Mouse (Mus musculus) liver, embryonic 13.5 days (tissue): ENCODE data around the gene Sar1a. TPM values are rescaled to one million over a fixed set of nuclear protein-coding genes. Genes with fewer than 3 reads are reported as not detected.

Experiments used
- ATAC-seq: fragments of 200-750 bp; cut with Nextera tagmentation; 2 replicates; pipeline ENCODE4 v1.8.0; 2017; ENCODE audit warnings: low read depth, mild to moderate bottlenecking, moderate number of reproducible peaks, moderate library complexity
- DNase-seq: peaks from one replicate; pipeline ENCODE4 v3.0.0; 2022
- H3K27ac ChIP-seq: fragments of 300-500 bp; sonication (generic); 2 replicates; pipeline ENCODE4 v1.5.1; 2015; ENCODE audit warnings: moderate library complexity, mild to moderate bottlenecking, inconsistent platforms
- H3K27me3 ChIP-seq: fragments of 300-500 bp; sonication (generic); 2 replicates; pipeline ENCODE4 v1.6.1; 2015; ENCODE audit warnings: mild to moderate bottlenecking, inconsistent platforms
- H3K36me3 ChIP-seq: fragments of 300-500 bp; sonication (generic); 2 replicates; pipeline ENCODE4 v1.6.1; 2015; ENCODE audit warnings: mild to moderate bottlenecking, inconsistent platforms
- H3K4me1 ChIP-seq: fragments of 300-500 bp; sonication (generic); replicated peaks from 2 replicates; pipeline ENCODE4 v1.6.1; 2015; ENCODE audit warnings: inconsistent platforms
- H3K4me2 ChIP-seq: fragments of 300-500 bp; sonication (generic); 2 replicates; pipeline ENCODE4 v1.6.1; 2015; ENCODE audit warnings: inconsistent platforms, mild to moderate bottlenecking, moderate library complexity
- H3K4me3 ChIP-seq: fragments of 300-500 bp; sonication (generic); replicated peaks from 2 replicates; pipeline ENCODE4 v1.5.1; 2015; ENCODE audit warnings: mild to moderate bottlenecking, inconsistent platforms
- H3K9ac ChIP-seq: fragments of 300-500 bp; sonication (generic); 2 replicates; pipeline ENCODE4 v1.6.1; 2015; ENCODE audit warnings: mild to moderate bottlenecking, inconsistent platforms
- H3K9me3 ChIP-seq: fragments of 300-500 bp; sonication (generic); replicated peaks from 2 replicates; pipeline ENCODE4 v1.6.1; 2016; ENCODE audit warnings: inconsistent platforms
- WGBS: fragments of 180-500 bp; shearing (Covaris S2); methylation state at CpG from one replicate; pipeline ENCODE4 v1.1.7; 2015; ENCODE audit not compliant: insufficient replicate concordance; 5-methylcytosine and 5-hydroxymethylcytosine counted together
- polyA plus RNA-seq: library from polyadenylated mRNA; unstranded; fragments of >200 nt; fragmentation: Nextera tagmentation; extraction: Ambion mirVana; gene quantifications from 2 replicates; pipeline ENCODE4 v1.2.1, GENCODE M21; 2015

Gene Sar1a
- polyA plus RNA-seq, 1 experiment from 2014 or later = 89.1 TPM

DNA sequence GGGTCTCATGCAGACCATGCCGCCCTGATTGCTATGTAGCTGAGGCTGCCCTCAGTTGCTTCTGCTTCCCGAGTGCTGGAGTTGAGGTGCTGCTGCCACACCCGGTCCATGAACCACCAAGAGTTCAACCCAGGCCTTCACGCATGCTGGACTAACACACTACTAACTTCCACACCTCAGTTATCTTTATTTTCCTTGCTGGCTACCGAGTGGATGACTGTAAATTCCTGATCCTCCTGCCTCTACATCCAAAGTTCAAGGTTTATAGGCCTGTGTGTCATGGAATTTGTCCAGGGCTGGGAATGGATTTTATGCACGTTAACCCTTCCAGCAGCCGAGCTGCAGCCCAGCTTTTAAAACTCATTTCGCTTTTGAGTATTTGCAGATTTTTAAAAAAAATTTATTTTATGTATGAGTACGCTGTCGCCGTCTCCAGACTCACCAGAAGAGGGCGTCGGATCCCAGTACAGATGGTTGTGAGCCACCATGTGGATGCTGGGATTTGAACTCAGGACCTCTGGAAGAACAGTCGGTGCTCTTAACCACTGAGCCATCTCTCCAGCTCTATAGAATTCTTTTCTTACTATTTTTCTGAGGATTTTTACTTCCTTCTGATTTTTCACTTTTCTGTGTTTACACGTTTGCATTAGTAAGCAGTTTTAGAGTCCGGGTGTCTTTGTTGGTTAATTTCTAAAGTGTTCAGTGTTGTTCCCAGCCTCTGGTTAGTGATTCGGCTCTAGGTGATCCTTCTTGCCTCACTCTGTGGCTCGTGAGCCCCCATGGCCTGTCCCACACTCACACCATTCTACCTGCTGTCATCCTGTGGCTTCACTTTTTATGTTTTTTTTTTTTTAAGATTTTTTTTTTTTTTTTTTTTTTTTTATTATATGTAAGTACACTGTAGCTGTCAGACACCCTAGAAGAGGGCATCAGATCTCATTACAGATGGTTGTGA is 22.9 kb upstream of the Sar1a start:
- no peak for ATAC-seq
- Histone ChIP-seq H3K36me3 (peaks cover 65% of the 10 kb centered on the region), H3K27me3 (no peaks in the 10 kb centered on the region), H3K4me1 (0 out of 2 replicates have a peak, but pooled peaks cover 4% of the 10 kb centered on the region), H3K4me3 (no peak overlapping the region), H3K4me2 (no peak overlapping the region), H3K9me3 (no peaks in the 10 kb centered on the region), H3K27ac (no peak overlapping the region), H3K9ac (no peak overlapping the region)
- 72% methylated on average over 18 of the region's 18 CpGs for WGBS
- DNase-seq = no peak

DNA sequence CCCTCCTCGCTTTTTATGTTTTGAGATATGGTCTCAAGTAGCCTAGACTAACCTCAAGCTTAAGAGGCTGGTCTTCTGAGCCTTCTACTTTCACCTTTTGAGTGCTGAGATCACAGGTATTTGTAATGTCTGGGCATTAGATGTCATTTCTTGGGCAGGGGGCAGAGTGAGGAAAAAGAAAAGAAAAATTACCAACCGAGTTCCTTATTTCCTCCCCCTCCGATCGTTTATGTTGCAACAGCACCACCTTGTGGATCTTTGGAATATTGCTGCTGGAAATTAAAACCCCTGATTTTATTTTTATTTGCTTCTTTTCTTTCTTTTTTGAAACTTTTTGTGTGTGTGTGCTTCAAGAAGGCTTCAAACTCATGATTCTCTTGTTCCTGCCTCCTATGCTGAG is 22.1 kb upstream of the Sar1a start:
- no peak overlapping the region for H3K4me2 ChIP-seq
- WGBS = 25% methylated on average over 4 of the region's 4 CpGs
- no peak overlapping the region for H3K9ac ChIP-seq
- no peak overlapping the region for H3K4me3 ChIP-seq
- H3K27me3 ChIP-seq = no peaks in the 10 kb centered on the region
- ATAC-seq (no peak), DNase-seq (no peak)
- H3K27ac ChIP-seq = no peak overlapping the region
- H3K36me3 ChIP-seq = peaks cover 65% of the 10 kb centered on the region
- 0 out of 2 replicates have a peak, but pooled peaks cover 4% of the 10 kb centered on the region for H3K4me1 ChIP-seq
- H3K9me3 ChIP-seq = no peaks in the 10 kb centered on the region

DNA sequence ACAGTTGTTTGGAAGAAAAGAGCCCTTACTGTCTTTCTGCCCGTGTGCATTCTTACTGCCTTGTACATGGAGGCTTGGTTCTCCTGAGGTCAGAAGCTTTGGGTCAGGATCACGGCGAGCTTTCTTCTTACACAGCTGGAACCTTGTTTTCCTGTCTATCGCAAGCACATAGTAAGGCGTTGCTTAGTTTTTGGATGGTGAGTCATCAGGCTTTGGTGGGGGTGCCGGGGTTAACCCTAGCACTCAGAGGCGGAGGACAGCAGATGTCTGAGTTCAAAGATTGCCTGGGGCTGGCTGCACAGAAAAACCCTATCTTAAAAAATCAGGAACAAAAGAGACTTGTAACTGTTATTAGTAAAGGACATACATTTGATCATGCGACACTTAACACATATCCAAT is 18.2 kb upstream of the Sar1a start:
- peaks cover 74% of the 10 kb centered on the region for H3K36me3 ChIP-seq

DNA sequence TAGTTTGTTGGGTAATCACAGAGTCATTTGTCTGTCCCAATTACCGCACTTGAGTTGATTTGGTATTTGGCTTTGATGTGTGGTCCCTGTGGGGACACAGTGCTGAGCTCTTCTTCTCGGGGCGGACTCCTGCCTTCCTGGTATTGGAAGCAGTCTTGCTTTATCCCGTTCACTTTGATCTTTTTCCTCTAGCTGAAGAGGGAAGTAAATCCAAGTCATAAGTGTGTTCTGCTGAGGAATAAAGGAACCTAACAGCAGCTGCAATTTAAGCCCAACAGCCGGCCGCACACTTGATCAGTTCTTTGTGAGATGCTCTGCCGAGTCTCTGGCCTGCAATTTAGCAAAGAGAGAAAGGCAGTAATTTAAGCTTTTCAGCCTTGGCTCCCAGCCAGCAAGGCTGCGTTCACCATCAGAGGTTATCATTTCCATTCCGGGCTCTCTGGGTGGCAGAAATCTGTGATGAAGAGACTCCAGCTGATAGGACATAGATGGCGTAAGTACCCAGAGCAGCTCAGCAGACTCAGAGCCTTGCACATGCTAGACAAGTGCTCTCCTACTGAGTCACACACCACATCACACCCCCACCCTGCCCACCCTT is 17.6 kb upstream of the Sar1a start:
- 72% methylated on average over 10 of the region's 10 CpGs for WGBS
- no peak overlapping the region for H3K27ac ChIP-seq
- ATAC-seq = no peak
- no peak overlapping the region for H3K4me2 ChIP-seq
- no peak for DNase-seq
- H3K36me3 ChIP-seq = peaks cover 74% of the 10 kb centered on the region
- H3K4me3 ChIP-seq = no peak overlapping the region
- H3K9me3 ChIP-seq = no peaks in the 10 kb centered on the region
- no peaks in the 10 kb centered on the region for H3K27me3 ChIP-seq
- H3K9ac ChIP-seq = no peak overlapping the region
- no peaks in the 10 kb centered on the region for H3K4me1 ChIP-seq

More for the DNA sequence above, 18.2 kb upstream of the Sar1a start:
- H3K27ac ChIP-seq = no peak overlapping the region
- 75% methylated on average over 8 of the region's 8 CpGs for WGBS
- no peaks in the 10 kb centered on the region for H3K9me3 ChIP-seq
- no peak overlapping the region for H3K4me3 ChIP-seq
- ATAC-seq = no peak
- no peaks in the 10 kb centered on the region for H3K27me3 ChIP-seq
- H3K4me1 ChIP-seq = no peaks in the 10 kb centered on the region
- no peak overlapping the region for H3K9ac ChIP-seq
- no peak overlapping the region for H3K4me2 ChIP-seq
- DNase-seq = no peak

DNA sequence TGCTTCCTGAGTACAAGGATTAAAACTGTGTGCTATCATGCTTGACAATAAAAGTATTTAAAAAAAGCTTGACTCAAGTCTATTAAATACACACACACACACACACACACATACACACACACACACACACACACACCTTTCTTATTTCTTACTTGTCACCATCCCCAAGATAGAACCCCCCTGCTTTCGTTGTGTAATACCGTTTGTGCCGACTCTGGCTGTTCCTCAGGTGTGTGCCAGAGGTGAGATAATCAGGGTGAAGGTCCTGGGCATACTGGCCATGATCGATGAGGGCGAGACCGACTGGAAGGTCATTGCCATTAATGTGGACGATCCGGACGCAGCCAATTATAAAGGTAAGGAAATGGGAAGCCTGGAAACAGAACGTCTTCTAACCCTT is 15.0 kb upstream of the Sar1a start:
- DNase-seq (no peak), ATAC-seq (no peak)
- Histone ChIP-seq H3K9me3 (no peaks in the 10 kb centered on the region), H3K27me3 (no peaks in the 10 kb centered on the region), H3K36me3 (peaks cover 83% of the 10 kb centered on the region), H3K4me1 (peaks cover 11% of the 10 kb centered on the region), H3K4me2 (no peak overlapping the region), H3K27ac (no peak overlapping the region), H3K4me3 (no peak overlapping the region), H3K9ac (no peak overlapping the region)
- 79% methylated on average over 10 of the region's 10 CpGs for WGBS

DNA sequence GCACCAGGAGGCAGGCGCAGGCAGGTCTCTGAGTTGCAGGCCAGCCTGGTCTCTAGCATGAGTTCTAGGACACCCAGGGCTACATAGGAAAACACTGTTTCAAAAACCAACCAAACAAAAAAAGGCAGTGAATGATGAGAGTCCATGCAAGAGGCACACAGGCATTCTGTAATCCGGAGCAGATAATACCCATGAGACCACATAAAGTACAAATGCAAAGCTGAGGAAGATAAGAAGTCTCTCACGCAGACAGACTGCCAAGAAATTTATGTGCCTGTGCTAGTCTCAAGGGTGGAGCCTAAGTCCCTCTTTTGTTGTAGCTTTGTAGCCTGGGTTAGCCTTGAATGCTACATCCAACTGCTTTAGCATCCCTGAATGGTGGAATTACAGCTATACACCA is 14.4 kb upstream of the Sar1a start:
- no peak for DNase-seq
- Histone ChIP-seq H3K27ac (no peak overlapping the region), H3K9me3 (no peaks in the 10 kb centered on the region), H3K4me2 (no peak overlapping the region), H3K4me1 (peaks cover 16% of the 10 kb centered on the region), H3K27me3 (no peaks in the 10 kb centered on the region), H3K4me3 (no peak overlapping the region), H3K36me3 (peaks cover 83% of the 10 kb centered on the region), H3K9ac (no peak overlapping the region)
- no peak for ATAC-seq
- whole genome bisulfite sequencing = 68% methylated on average over 3 of the region's 3 CpGs

DNA sequence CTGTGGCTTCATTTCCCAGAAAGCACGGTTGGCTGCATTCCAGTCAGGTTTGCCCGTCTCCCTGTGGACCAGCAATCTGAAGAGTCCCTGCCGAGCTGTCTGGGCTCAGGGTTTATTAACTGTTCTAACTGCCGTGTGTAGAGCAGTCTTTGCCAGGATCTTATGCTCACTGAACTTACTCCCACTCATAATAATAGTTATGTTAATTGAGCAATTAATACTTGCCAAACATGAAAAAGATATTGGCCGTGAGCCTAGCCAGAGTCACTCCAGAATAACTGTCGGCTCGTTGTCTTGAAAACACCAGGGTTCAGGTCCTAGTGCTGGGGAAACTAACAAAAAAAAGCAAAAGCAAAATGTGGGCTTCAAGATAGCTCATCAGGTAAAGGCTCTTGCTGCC is 10.8 kb upstream of the Sar1a start:
- no peak overlapping the region for H3K9ac ChIP-seq
- H3K4me1 ChIP-seq = peaks cover 16% of the 10 kb centered on the region
- WGBS = 87% methylated on average over 7 of the region's 7 CpGs
- H3K4me2 ChIP-seq = no peak overlapping the region
- ATAC-seq (no peak), DNase-seq (no peak)
- no peaks in the 10 kb centered on the region for H3K27me3 ChIP-seq
- H3K9me3 ChIP-seq = no peaks in the 10 kb centered on the region
- peaks cover 80% of the 10 kb centered on the region for H3K36me3 ChIP-seq
- no peak overlapping the region for H3K4me3 ChIP-seq
- H3K27ac ChIP-seq = no peak overlapping the region

DNA sequence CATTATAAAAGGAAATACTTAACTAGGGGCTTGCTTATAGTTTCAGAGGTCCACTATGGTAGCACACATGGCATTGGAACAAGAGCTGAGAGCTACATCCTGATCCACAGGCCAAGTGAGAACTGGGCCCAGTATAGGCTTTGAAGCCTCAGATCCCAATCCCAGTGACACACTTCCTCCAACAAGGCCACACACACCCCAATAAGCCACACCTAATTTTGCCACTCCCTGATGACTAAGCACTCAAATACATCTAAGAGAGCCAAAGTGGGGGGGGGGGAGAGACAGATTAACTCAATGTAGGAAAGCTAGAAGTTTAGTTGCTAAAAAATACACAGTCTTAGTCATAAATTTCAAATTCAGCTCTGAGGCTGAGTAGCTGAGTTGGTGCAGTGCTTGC is 10.2 kb upstream of the Sar1a start:
- no peaks in the 10 kb centered on the region for H3K9me3 ChIP-seq
- DNase-seq (peak; percentile 13), ATAC-seq (peak; percentile 73)
- H3K4me3 ChIP-seq = no peak overlapping the region
- H3K27me3 ChIP-seq = no peaks in the 10 kb centered on the region
- H3K4me2 ChIP-seq = no peak overlapping the region
- peaks cover 80% of the 10 kb centered on the region for H3K36me3 ChIP-seq
- H3K9ac ChIP-seq = no peak overlapping the region
- H3K27ac ChIP-seq = peak overlapping the region; percentile 3; the same call in 1 of the 2 replicates
- H3K4me1 ChIP-seq = peaks cover 16% of the 10 kb centered on the region

DNA sequence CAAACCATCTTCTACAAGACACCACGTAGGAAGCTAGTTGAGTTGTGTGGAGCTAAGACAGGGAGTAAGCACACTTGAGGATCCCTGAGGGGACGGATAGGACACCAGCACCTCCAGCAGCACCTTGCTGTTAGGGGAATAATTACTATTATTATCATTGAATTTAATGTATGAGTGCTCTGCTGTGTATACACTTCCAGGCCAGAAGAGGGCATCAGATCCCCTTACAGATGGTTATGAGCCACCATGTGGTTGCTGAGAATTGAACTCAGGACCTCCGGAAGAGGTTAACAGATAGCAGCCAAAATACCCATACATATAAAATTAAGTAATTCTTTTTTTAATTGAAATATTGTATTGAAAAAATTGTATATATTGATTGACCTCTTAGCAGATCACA is 9.3 kb upstream of the Sar1a start:
- 0 out of 2 replicates have a peak overlapping the region, but pooled peaks have one; percentile 3 for H3K27ac ChIP-seq
- no peak for ATAC-seq
- no peak for DNase-seq
- WGBS = 86% methylated on average over 3 of the region's 3 CpGs
- H3K9me3 ChIP-seq = no peaks in the 10 kb centered on the region
- no peaks in the 10 kb centered on the region for H3K27me3 ChIP-seq
- no peak overlapping the region for H3K4me2 ChIP-seq
- no peak overlapping the region for H3K9ac ChIP-seq
- peaks cover 22% of the 10 kb centered on the region for H3K4me1 ChIP-seq
- no peak overlapping the region for H3K4me3 ChIP-seq
- H3K36me3 ChIP-seq = peaks cover 77% of the 10 kb centered on the region

DNA sequence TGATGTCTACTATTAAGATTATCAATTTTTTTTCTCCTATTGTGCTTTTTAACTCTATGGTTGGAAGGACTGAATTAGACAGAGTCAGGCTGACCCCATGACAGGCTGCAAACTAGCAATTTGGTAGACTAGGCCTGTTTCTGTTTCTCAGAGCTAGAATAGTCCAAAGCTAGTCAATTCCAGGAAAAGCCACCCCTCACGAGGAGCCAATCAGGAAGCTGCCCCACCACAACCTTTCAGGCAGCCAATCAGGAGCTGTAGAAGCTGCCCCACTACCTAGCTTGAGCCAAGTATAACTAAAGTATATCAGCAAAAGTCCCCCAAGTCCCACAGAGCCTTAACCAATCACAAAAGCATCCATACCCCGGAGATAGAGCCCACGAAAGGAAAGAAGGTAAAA is 4.2 kb upstream of the Sar1a start:
- ATAC-seq (peak; percentile 28), DNase-seq (peak; percentile 63)
- H3K4me1 ChIP-seq = peaks cover 31% of the 10 kb centered on the region
- H3K27me3 ChIP-seq = no peaks in the 10 kb centered on the region
- H3K4me2 ChIP-seq = peak overlapping the region; percentile 41
- peak overlapping the region; percentile 61 for H3K27ac ChIP-seq
- peak overlapping the region; percentile 26; the same call in 1 of the 2 replicates for H3K9ac ChIP-seq
- WGBS = 22% methylated on average over 3 of the region's 3 CpGs
- peaks cover 39% of the 10 kb centered on the region for H3K36me3 ChIP-seq
- H3K4me3 ChIP-seq = no peak overlapping the region
- no peaks in the 10 kb centered on the region for H3K9me3 ChIP-seq

DNA sequence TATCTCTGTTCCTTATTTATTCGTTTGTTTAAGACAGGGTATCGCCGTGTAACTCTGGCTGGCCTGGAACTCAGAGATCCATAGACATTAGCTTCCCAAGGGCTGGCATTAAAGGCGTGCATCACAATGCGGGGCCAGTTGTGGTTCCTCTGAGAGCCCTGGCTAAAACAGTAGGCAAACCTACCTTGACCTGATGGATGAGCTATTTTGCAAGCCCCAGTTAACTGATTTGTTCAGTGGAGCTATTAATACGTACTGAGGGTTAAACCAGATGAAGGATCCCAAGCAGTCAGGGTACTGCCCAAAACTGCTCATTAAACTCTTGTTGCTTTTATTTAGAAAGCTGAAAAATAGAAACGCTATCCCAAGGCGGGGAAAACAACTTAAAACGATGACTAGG is 554 bp upstream of the Sar1a start:
- Histone ChIP-seq H3K9ac (peak overlapping the region; percentile 91), H3K4me3 (peak overlapping the region; percentile 96), H3K4me2 (peak overlapping the region; percentile 74), H3K27ac (peak overlapping the region; percentile 82), H3K27me3 (no peaks in the 10 kb centered on the region), H3K9me3 (no peaks in the 10 kb centered on the region), H3K36me3 (peaks cover 24% of the 10 kb centered on the region), H3K4me1 (peaks cover 51% of the 10 kb centered on the region)
- no peak for ATAC-seq
- 41% methylated on average over 9 of the region's 9 CpGs for WGBS
- DNase-seq = no peak
